Mouse (Mus musculus): ENCODE data around the gene Eea1. TPM values are rescaled to one million over a fixed set of nuclear protein-coding genes. Genes with fewer than 3 reads are reported as not detected.

Eea1 gene
- polyA plus RNA-seq, 1 experiment: 22.8 TPM

- no peaks in the 10 kb centered on the region; the same call in 1 of the 2 replicates for H3K4me1 ChIP-seq (ENCODE audit: control insufficient read depth, insufficient read depth, low read length)
- TF ChIP-seq POLR2A (IDR thresholded peaks at IDR 0.05; ENCODE audit: borderline replicate concordance, control insufficient read depth, low read depth, low read length): no peak
- TF ChIP-seq CTCF (IDR thresholded peaks at IDR 0.05; ENCODE audit: control insufficient read depth, insufficient read depth, low read length): peak; percentile 64
- no peak overlapping the region for H3K27ac ChIP-seq (ENCODE audit: control insufficient read depth, insufficient read depth, low read depth, low read length, poor library complexity)
- WGBS: 53% methylated on average over 21 of the region's 21 CpGs
- no peak overlapping the region for H3K4me3 ChIP-seq (replicated peaks; ENCODE audit: control insufficient read depth, low read depth, low read length)
These were observed 140.3 kb downstream of the Eea1 start for GRCm38 (mm10) chr10:96080440-96081381.

- WGBS: 19% methylated on average over 3 of the region's 3 CpGs
- no peak overlapping the region for H3K4me3 ChIP-seq (replicated peaks; ENCODE audit: control insufficient read depth, low read depth, low read length)
- TF ChIP-seq CTCF (IDR thresholded peaks at IDR 0.05; ENCODE audit: control insufficient read depth, insufficient read depth, low read length): no peak
- TF ChIP-seq POLR2A (IDR thresholded peaks at IDR 0.05; ENCODE audit: borderline replicate concordance, control insufficient read depth, low read depth, low read length): no peak
- no peak overlapping the region for H3K27ac ChIP-seq (ENCODE audit: control insufficient read depth, insufficient read depth, low read depth, low read length, poor library complexity)
- H3K4me1 ChIP-seq (ENCODE audit: control insufficient read depth, insufficient read depth, low read length): no peaks in the 10 kb centered on the region; the same call in 1 of the 2 replicates
These were observed 141.8 kb downstream of the Eea1 start for GRCm38 (mm10) chr10:96082203-96082602.

GRCm38 (mm10) chr10:96089744-96090143 lies 149.3 kb downstream of the Eea1 start:
- H3K27ac ChIP-seq (ENCODE audit: control insufficient read depth, insufficient read depth, low read depth, low read length, poor library complexity): no peak overlapping the region
- no peak overlapping the region for H3K4me3 ChIP-seq (replicated peaks; ENCODE audit: control insufficient read depth, low read depth, low read length)
- 73% methylated on average over 1 of the region's 1 CpGs for WGBS
- TF ChIP-seq POLR2A (IDR thresholded peaks at IDR 0.05; ENCODE audit: borderline replicate concordance, control insufficient read depth, low read depth, low read length): no peak
- TF ChIP-seq CTCF (IDR thresholded peaks at IDR 0.05; ENCODE audit: control insufficient read depth, insufficient read depth, low read length): no peak
- H3K4me1 ChIP-seq (ENCODE audit: control insufficient read depth, insufficient read depth, low read length): no peaks in the 10 kb centered on the region

GRCm38 (mm10) chr10:96090388-96090787 lies 149.9 kb downstream of the Eea1 start:
- TF ChIP-seq POLR2A (IDR thresholded peaks at IDR 0.05; ENCODE audit: borderline replicate concordance, control insufficient read depth, low read depth, low read length) (no peak), CTCF (IDR thresholded peaks at IDR 0.05; ENCODE audit: control insufficient read depth, insufficient read depth, low read length) (no peak)
- WGBS: 73% methylated on average over 3 of the region's 3 CpGs

GRCm38 (mm10) chr10:96093890-96094531 lies 153.6 kb downstream of the Eea1 start:
- Histone ChIP-seq H3K4me1 (ENCODE audit: control insufficient read depth, insufficient read depth, low read length) (no peaks in the 10 kb centered on the region), H3K4me3 (replicated peaks; ENCODE audit: control insufficient read depth, low read depth, low read length) (no peak overlapping the region), H3K27ac (ENCODE audit: control insufficient read depth, insufficient read depth, low read depth, low read length, poor library complexity) (no peak overlapping the region)
- TF ChIP-seq CTCF (IDR thresholded peaks at IDR 0.05; ENCODE audit: control insufficient read depth, insufficient read depth, low read length) (no peak), POLR2A (IDR thresholded peaks at IDR 0.05; ENCODE audit: borderline replicate concordance, control insufficient read depth, low read depth, low read length) (no peak)
- WGBS: 60% methylated on average over 2 of the region's 2 CpGs

More at GRCm38 (mm10) chr10:96090388-96090787, 149.9 kb downstream of the Eea1 start:
- Histone ChIP-seq H3K4me1 (ENCODE audit: control insufficient read depth, insufficient read depth, low read length) (no peaks in the 10 kb centered on the region), H3K4me3 (replicated peaks; ENCODE audit: control insufficient read depth, low read depth, low read length) (no peak overlapping the region), H3K27ac (ENCODE audit: control insufficient read depth, insufficient read depth, low read depth, low read length, poor library complexity) (no peak overlapping the region)

GRCm38 (mm10) chr10:96094559-96094958 lies 154.1 kb downstream of the Eea1 start:
- Histone ChIP-seq H3K4me1 (ENCODE audit: control insufficient read depth, insufficient read depth, low read length) (no peaks in the 10 kb centered on the region), H3K4me3 (replicated peaks; ENCODE audit: control insufficient read depth, low read depth, low read length) (no peak overlapping the region), H3K27ac (ENCODE audit: control insufficient read depth, insufficient read depth, low read depth, low read length, poor library complexity) (no peak overlapping the region)
- WGBS: 68% methylated on average over 2 of the region's 2 CpGs
- no peak for TF ChIP-seq POLR2A (IDR thresholded peaks at IDR 0.05; ENCODE audit: borderline replicate concordance, control insufficient read depth, low read depth, low read length)
- no peak for TF ChIP-seq CTCF (IDR thresholded peaks at IDR 0.05; ENCODE audit: control insufficient read depth, insufficient read depth, low read length)

Other genes starting within 250 kb of the Eea1 start
- not detected in 2 replicates for gene Gm33543, start 97.7 kb upstream of the Eea1 start, polyA plus RNA-seq (2011; ENCODE audit: insufficient read depth, insufficient read length, low replicate concordance, missing spikeins)
- gene Gm5426, start 196.0 kb downstream of the Eea1 start, polyA plus RNA-seq (2011; ENCODE audit: insufficient read depth, insufficient read length, low replicate concordance, missing spikeins): not detected in 2 replicates

Data from bone marrow, adult 2 months (tissue).